Mouse (Mus musculus) layer of hippocampus, postnatal 25 days (tissue): ENCODE measurements at regions not wholly inside any gene's neighbourhood (a gene's known extent, or its start where the extent isn't known, plus 50 kb on each side); places are given as distances from the start of the nearest gene placed in this dataset.

ENCODE experiments used
- DNase-seq, 2 experiments: peaks; one replicate each; pipeline ENCODE4 v3.0.0; 2022; ENCODE audit warnings: mixed read lengths in 2 of 2, low spot score in 1 of 2; ENCODE audit errors: extremely low spot score in 1 of 2

GRCm38 (mm10) chr9:61530263-61531045 is 158.3 kb downstream of the Tle3 start:
- DNase-seq = no peak

GRCm38 (mm10) chr9:61528286-61528865 is 156.2 kb downstream of the Tle3 start:
- no peak for DNase-seq

GRCm38 (mm10) chr9:61527491-61528056 is 155.4 kb downstream of the Tle3 start:
- DNase-seq = no peak

DNA sequence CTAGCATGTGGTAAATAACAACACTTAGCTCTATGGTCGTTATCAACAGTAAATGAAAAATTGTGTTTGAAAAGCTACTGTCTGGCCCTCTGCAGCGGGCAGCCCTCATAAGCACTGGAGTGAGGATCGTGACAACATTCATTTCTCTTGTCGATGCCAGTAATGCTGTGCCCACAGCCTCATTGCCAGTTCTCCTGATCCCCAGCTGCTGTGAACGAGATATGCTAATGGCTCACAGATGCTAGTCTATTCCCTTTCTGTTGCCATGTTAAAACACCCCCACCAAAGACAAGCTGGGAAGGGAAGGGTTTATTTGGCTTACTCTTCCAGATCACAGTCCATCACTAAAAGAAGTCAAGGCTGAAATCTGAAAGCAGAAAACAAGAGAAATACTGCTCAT is 148.0 kb downstream of the Tle3 start:
- DNase-seq = no peak

DNA sequence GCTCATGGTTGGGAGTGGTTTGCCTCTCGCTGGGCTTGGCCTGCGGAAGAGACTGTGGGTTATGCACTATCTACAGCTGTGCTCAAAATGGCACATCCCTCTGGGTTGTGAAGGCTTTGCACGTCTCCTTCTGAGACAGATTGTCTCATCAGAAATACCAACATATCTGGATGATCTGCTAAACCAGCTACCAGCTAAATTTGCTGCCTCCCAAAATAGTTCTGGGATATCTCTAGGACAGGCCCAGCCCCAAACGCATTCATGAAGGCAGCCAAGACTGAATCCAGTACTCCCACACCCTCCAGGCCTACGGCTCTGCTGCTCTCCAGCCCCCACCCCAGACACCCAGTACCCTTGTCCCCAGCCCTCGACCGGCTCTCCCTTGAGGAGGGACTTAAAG is 145.7 kb downstream of the Tle3 start:
- no peak for DNase-seq

DNA sequence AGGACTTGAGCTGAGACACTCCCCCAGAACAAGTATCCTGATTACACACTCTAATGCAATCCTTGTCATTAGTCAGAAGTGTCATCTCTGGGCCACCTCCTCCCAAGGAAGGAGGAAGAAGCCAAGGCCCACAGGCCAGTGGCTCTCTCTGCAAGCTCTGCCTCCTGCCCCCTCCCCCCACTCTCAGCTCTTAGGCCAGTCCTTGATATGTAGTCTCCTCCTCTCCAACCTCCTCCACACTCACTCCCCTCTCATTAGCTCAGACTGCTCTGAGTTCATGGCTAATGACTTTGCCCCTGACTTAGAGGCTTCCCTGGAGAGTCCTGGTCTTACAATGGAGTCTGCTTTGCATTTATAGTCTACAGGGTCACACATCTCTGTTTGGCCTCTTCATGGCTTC is 139.3 kb downstream of the Tle3 start:
- no peak for DNase-seq

DNA sequence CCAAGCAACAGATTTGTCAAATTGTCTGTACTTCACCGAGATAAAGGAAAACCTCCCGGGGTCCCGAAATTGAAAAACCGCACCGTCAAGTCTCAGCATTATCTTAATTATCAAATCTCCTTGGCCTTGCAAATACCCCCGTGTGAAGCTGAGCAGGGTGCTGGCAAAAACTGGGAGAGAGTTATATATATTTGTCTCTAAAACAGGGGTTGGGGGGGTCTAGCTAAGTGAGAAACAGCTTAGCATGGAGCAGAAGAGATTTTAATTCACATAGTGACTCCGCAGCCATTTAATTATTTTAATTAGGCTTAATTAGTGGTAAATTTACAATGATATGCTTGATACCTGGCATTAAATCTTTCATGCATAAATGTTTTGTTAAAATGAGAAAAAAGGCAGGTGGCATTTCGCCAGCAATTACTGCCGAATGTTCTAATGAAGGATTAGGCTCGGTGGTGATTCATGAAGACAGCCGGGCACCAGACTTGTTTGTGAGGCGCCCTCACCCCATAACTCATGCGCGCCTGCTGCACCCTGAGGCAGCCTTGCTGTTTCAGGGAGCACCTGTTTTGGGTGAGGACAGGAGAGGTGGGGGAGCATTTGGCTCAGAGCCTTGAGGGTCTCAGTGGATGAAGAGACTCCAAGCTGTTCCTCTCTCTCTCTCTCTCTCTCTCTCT is 138.2 kb downstream of the Tle3 start:
- peak in 1 of 2 experiments; percentile 51 for DNase-seq

DNA sequence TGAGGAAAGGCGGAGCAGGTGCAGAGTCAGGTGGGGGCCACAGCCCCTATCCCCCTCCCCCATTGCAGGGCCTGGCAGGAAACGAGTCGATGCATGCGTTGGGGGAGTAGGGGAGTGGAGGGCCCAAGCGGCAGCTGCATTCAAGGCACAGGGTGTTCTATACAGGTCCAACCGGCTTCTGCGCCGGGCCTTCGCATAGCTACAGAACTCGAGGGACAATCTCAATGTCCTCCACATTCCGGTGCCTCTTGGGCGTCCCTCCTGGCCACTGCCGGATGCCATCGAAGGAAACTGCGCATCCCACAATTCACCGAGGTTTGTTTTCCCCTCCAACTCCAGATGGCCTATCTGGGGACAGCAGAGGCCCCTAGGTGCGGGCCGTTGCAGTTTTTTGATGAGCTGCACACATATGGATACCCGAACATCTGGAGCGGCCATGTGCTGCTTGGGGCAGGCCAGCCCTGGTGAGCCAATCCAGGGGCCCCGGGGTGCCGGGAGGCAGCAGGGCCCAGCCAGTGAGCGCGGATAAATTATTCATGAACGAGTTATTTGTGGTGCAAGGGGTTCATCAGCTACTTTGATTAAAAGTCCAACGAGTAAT is 137.5 kb downstream of the Tle3 start:
- DNase-seq = no peak

DNA sequence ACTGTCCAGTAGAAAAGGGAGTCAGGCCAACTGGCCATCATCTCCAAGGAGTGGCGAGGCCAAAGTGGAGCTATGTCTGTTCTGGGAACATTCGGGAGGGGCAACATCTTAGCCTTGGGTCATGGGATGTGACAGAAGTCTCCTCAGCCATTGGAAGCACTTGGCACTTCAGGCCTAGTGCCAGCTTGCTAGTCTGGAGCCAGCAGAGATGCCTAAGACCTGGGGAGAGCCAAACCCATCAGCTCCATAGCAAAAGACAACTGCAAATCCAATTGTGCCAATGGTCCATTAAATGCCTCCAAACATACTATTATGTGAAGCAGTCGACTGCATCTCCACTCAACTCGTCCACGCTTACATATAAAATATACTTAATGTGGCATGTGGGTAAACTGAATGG is 136.9 kb downstream of the Tle3 start:
- DNase-seq = no peak

DNA sequence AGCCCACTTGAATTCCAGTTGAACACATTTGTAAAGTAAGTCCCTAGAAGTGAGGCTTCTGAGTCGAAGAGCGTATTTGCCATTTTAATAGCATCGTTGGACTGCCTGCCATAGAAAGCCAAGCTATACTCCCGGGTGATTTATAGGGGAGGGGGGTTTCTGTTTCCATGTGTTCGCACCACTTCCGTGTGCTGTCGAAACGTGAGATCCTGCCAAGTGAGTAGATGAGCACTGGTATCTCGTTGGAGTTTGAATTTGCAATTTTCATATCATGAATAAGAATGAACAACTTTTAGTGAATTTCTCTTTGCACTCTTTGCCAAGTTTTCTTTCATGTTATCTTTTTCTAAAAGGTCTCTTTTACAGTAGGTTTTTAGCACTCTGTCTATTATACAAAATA is 128.7 kb downstream of the Tle3 start:
- DNase-seq = no peak

- no peak for DNase-seq
These were observed 120.7 kb downstream of the Tle3 start for GRCm38 (mm10) chr9:61492896-61493295.

DNA sequence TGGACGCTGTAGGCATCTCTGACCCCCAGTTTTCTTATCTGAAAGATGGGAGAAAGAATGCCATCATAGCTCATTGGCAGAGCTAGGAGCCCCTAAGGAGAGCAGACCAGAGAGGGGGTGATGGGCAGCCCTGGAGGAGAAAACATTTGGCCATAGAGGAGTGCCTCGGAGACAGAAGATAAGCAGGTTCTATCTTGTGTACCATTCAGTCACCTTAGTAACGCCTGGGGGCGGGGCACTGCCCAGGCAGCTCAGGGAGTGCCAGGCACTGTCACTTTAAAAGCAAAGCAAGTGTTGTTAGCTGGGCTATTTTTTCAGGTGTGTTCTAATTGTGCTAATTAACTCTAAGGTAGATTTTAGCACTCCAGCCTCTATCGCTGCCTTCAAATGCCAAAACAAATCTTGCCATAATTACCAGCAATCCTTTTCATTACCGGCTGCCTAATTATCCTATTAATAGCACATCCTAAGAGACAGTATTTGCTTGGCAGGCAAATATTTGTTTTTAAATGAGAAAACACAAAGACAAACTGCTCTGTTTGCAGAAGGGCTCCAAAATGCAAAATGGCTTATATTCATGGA is 119.1 kb downstream of the Tle3 start:
- DNase-seq = no peak

DNA sequence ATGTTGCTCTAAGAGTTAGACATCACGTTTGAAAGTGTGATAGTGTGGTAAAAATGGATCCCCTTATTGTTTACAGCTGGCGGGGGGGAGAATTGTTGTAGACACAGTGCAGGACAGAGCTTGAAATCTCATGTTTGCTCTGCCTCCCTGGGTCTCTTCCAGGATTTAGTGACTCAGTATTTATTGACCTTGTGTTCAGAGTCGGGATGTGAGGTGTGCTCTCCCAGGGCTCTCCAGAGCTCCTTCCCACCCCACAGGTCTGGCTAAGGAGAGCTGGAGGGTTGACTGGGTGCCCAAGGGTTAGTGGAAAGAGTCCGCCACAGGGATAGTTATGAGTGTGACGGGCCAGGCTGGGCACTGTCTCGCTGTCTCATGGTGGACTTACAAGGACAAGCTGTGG is 117.8 kb downstream of the Tle3 start:
- no peak for DNase-seq

DNA sequence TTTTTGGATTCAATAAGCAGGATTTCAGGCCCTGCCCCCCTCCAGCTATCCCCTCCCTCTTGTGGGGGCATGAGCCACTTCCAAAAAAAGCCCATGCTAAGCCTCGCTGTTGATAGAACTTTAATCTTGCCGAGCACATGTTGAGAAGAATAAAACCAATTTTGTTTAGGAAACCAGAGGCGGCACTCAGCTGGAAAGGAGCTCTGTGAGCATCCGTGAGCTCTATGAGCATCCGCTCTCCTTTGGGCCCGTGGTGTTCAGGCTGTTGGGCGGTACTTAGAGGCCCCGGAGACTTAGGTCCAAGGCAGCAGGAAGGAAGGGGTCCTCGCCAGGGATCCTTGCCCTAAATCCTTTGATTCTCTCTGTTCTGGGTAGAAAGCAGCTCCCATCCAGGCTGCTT is 117.0 kb downstream of the Tle3 start:
- no peak for DNase-seq

GRCm38 (mm10) chr9:61487824-61488223 is 115.7 kb downstream of the Tle3 start:
- no peak for DNase-seq

- peak in 1 of 2 experiments; percentile 36 for DNase-seq
These were observed 115.0 kb downstream of the Tle3 start for GRCm38 (mm10) chr9:61487146-61487545.

DNA sequence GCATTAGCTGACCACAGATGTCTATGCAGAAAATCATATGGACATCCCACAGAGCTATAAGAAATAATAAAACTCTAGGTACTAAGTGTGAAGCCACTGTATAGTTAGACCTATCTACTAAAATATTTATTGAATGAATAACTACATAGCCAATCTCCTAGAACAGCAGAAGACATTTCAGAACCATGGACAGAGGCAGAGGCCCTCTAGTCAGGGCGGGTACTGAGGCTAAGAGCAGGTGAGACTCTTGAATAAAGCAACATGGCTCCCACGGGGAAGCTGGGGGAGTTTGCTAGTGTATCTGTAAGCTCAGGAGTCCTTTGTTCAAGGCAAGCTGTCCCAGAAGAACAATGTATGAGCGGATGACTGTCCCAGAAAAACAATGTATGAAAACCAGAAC is 112.2 kb downstream of the Tle3 start:
- no peak for DNase-seq

GRCm38 (mm10) chr9:61479626-61480025 is 107.5 kb downstream of the Tle3 start:
- DNase-seq = no peak

GRCm38 (mm10) chr9:61478862-61479261 is 106.7 kb downstream of the Tle3 start:
- no peak for DNase-seq

- no peak for DNase-seq
These were observed 104.2 kb downstream of the Tle3 start for GRCm38 (mm10) chr9:61476351-61476750.
